Mouse (Mus musculus) forebrain, embryonic 10.5 days (tissue): ENCODE measurements around the gene Prkd3. TPM values are rescaled to one million over a fixed set of nuclear protein-coding genes. Genes with fewer than 3 reads are reported as not detected.

Experiments
- DNase-seq: peaks from one replicate; pipeline ENCODE4 v3.0.0-alpha.2; 2017; ENCODE audit warnings: low spot score; ENCODE audit errors: extremely low spot score
- H3K27ac ChIP-seq: fragments of 300-500 bp; sonication (generic); 2 replicates; pipeline ENCODE4 v1.5.1; 2016; ENCODE audit warnings: mild to moderate bottlenecking
- H3K27me3 ChIP-seq: fragments of 300-500 bp; sonication (generic); 2 replicates; pipeline ENCODE4 v1.6.1; 2016; ENCODE audit warnings: mild to moderate bottlenecking; ENCODE audit not compliant: poor library complexity, severe bottlenecking
- H3K36me3 ChIP-seq: fragments of 300-500 bp; sonication (generic); replicated peaks from 2 replicates; pipeline ENCODE4 v1.6.1; 2016; ENCODE audit warnings: mild to moderate bottlenecking, moderate library complexity
- H3K4me1 ChIP-seq: fragments of 300-500 bp; sonication (generic); 2 replicates; pipeline ENCODE4 v1.6.1; 2016
- H3K4me3 ChIP-seq: fragments of 300-500 bp; sonication (generic); 2 replicates; pipeline ENCODE4 v1.5.1; 2016; ENCODE audit warnings: mild to moderate bottlenecking, moderate library complexity
- H3K9me3 ChIP-seq: fragments of 300-500 bp; sonication (generic); 2 replicates; pipeline ENCODE4 v1.6.1; 2016; ENCODE audit warnings: mild to moderate bottlenecking, moderate library complexity
- WGBS: fragments of 180-500 bp; shearing (Covaris S2); methylation state at CpG from one replicate; pipeline ENCODE4 v1.1.7; 2016; 5-methylcytosine and 5-hydroxymethylcytosine counted together
- polyA plus RNA-seq: library from polyadenylated mRNA; unstranded; fragments of >200 nt; fragmentation: Nextera tagmentation; extraction: Ambion mirVana; gene quantifications from 2 replicates; pipeline ENCODE4 v1.2.1, GENCODE M21; 2016

Prkd3 gene
- polyA plus RNA-seq, 1 experiment from 2014 or later = 47.8 TPM

- Histone ChIP-seq H3K4me1 (no peaks in the 10 kb centered on the region), H3K27ac (no peak overlapping the region), H3K36me3 (peaks cover 95% of the 10 kb centered on the region), H3K27me3 (no peaks in the 10 kb centered on the region), H3K9me3 (no peaks in the 10 kb centered on the region), H3K4me3 (no peak overlapping the region)
- DNase-seq = no peak
- 95% methylated on average over 5 of the region's 5 CpGs for WGBS
These were observed 68.5 kb downstream of the Prkd3 start for GRCm38 (mm10) chr17:78952070-78952469.

GRCm38 (mm10) chr17:78951225-78951624 is 69.4 kb downstream of the Prkd3 start:
- no peak overlapping the region for H3K27ac ChIP-seq
- no peaks in the 10 kb centered on the region for H3K4me1 ChIP-seq
- H3K9me3 ChIP-seq = no peaks in the 10 kb centered on the region
- WGBS = 95% methylated on average over 5 of the region's 5 CpGs
- DNase-seq = no peak
- no peak overlapping the region for H3K4me3 ChIP-seq
- peaks cover 95% of the 10 kb centered on the region for H3K36me3 ChIP-seq
- no peaks in the 10 kb centered on the region for H3K27me3 ChIP-seq

- DNase-seq = no peak
- peaks cover 52% of the 10 kb centered on the region for H3K36me3 ChIP-seq
- no peaks in the 10 kb centered on the region for H3K27me3 ChIP-seq
- peaks cover 7% of the 10 kb centered on the region for H3K4me1 ChIP-seq
- H3K27ac ChIP-seq = no peak overlapping the region
- no peak overlapping the region for H3K4me3 ChIP-seq
- WGBS = 63% methylated on average over 11 of the region's 11 CpGs
- H3K9me3 ChIP-seq = no peaks in the 10 kb centered on the region
These were observed 78.0 kb downstream of the Prkd3 start for GRCm38 (mm10) chr17:78942579-78942978.

- H3K27me3 ChIP-seq = no peaks in the 10 kb centered on the region
- no peaks in the 10 kb centered on the region for H3K9me3 ChIP-seq
- H3K27ac ChIP-seq = no peak overlapping the region
- no peak overlapping the region for H3K4me3 ChIP-seq
- DNase-seq = no peak
- 92% methylated on average over 4 of the region's 4 CpGs for WGBS
- peaks cover 43% of the 10 kb centered on the region for H3K36me3 ChIP-seq
- H3K4me1 ChIP-seq = peaks cover 19% of the 10 kb centered on the region
These were observed 81.7 kb downstream of the Prkd3 start for GRCm38 (mm10) chr17:78938927-78939326.

GRCm38 (mm10) chr17:78937229-78937853 is 83.3 kb downstream of the Prkd3 start:
- Histone ChIP-seq H3K9me3 (no peaks in the 10 kb centered on the region), H3K27ac (peak overlapping the region; percentile 84), H3K36me3 (peaks cover 48% of the 10 kb centered on the region), H3K4me1 (peaks cover 20% of the 10 kb centered on the region), H3K4me3 (peak overlapping the region; percentile 90), H3K27me3 (no peaks in the 10 kb centered on the region)
- DNase-seq = no peak
- WGBS = 9% methylated on average over 26 of the region's 26 CpGs

- H3K9me3 ChIP-seq = no peaks in the 10 kb centered on the region
- WGBS = under 1% methylated on average over 45 of the region's 45 CpGs
- peaks cover 19% of the 10 kb centered on the region for H3K4me1 ChIP-seq
- no peaks in the 10 kb centered on the region for H3K27me3 ChIP-seq
- peaks cover 48% of the 10 kb centered on the region for H3K36me3 ChIP-seq
- peak within 1 kb of the TSS; percentile 84 for H3K27ac ChIP-seq
- peak within 1 kb of the TSS; percentile 90 for H3K4me3 ChIP-seq
- DNase-seq = peak; percentile 97
These were observed 84.0 kb downstream of the Prkd3 start, which contains the start of the genes Cebpz and Ndufaf7 for GRCm38 (mm10) chr17:78936466-78937228. Cebpz (minus strand) TSS chr17:78937066. Ndufaf7 (plus strand) TSS chr17:78937136.

- Histone ChIP-seq H3K9me3 (no peaks in the 10 kb centered on the region), H3K4me3 (peak overlapping the region; percentile 90), H3K36me3 (peaks cover 52% of the 10 kb centered on the region), H3K27me3 (no peaks in the 10 kb centered on the region), H3K4me1 (peaks cover 19% of the 10 kb centered on the region), H3K27ac (no peak overlapping the region)
- DNase-seq = no peak
- WGBS = 82% methylated on average over 2 of the region's 2 CpGs
These were observed 84.8 kb downstream of the Prkd3 start for GRCm38 (mm10) chr17:78935857-78936256.

- no peak for DNase-seq
- no peaks in the 10 kb centered on the region for H3K27me3 ChIP-seq
- no peaks in the 10 kb centered on the region for H3K9me3 ChIP-seq
- H3K4me3 ChIP-seq = peak overlapping the region; percentile 77
- H3K36me3 ChIP-seq = peaks cover 52% of the 10 kb centered on the region
- peaks cover 25% of the 10 kb centered on the region for H3K4me1 ChIP-seq
- WGBS = 41% methylated on average over 6 of the region's 6 CpGs
- H3K27ac ChIP-seq = no peak overlapping the region
These were observed 102.9 kb downstream of the Prkd3 start for GRCm38 (mm10) chr17:78917696-78918095.

GRCm38 (mm10) chr17:78916899-78917298 is 103.7 kb downstream of the Prkd3 start:
- no peak for DNase-seq
- Histone ChIP-seq H3K4me1 (peaks cover 28% of the 10 kb centered on the region), H3K36me3 (peaks cover 44% of the 10 kb centered on the region), H3K27ac (peak overlapping the region; percentile 91), H3K9me3 (no peaks in the 10 kb centered on the region), H3K27me3 (no peaks in the 10 kb centered on the region), H3K4me3 (peak overlapping the region; percentile 77)
- 5% methylated on average over 11 of the region's 11 CpGs for WGBS

GRCm38 (mm10) chr17:78916369-78916813 is 104.2 kb downstream of the Prkd3 start, which contains the start of gene Cebpzos:
Cebpzos (plus strand) TSS chr17:78916500.
- Histone ChIP-seq H3K4me3 (peak within 1 kb of the TSS; percentile 77), H3K36me3 (peaks cover 39% of the 10 kb centered on the region), H3K9me3 (no peaks in the 10 kb centered on the region), H3K27me3 (no peaks in the 10 kb centered on the region), H3K27ac (peak within 1 kb of the TSS; percentile 91), H3K4me1 (peaks cover 28% of the 10 kb centered on the region)
- DNase-seq = peak; percentile 87
- WGBS = under 1% methylated on average over 37 of the region's 37 CpGs

- DNase-seq = no peak
- 53% methylated on average over 6 of the region's 6 CpGs for WGBS
- no peaks in the 10 kb centered on the region for H3K27me3 ChIP-seq
- H3K27ac ChIP-seq = peak overlapping the region; percentile 91
- H3K9me3 ChIP-seq = no peaks in the 10 kb centered on the region
- peak overlapping the region; percentile 77 for H3K4me3 ChIP-seq
- H3K4me1 ChIP-seq = peaks cover 28% of the 10 kb centered on the region
- peaks cover 33% of the 10 kb centered on the region for H3K36me3 ChIP-seq
These were observed 104.8 kb downstream of the Prkd3 start for GRCm38 (mm10) chr17:78915772-78916171.

- H3K27ac ChIP-seq = no peak overlapping the region
- no peaks in the 10 kb centered on the region for H3K9me3 ChIP-seq
- no peaks in the 10 kb centered on the region for H3K27me3 ChIP-seq
- H3K4me3 ChIP-seq = no peak overlapping the region
- peaks cover 28% of the 10 kb centered on the region for H3K4me1 ChIP-seq
- no peak for DNase-seq
- WGBS = 76% methylated on average over 3 of the region's 3 CpGs
- H3K36me3 ChIP-seq = peaks cover 14% of the 10 kb centered on the region
These were observed 106.7 kb downstream of the Prkd3 start for GRCm38 (mm10) chr17:78913921-78914320.

GRCm38 (mm10) chr17:78912861-78913281 is 107.7 kb downstream of the Prkd3 start:
- Histone ChIP-seq H3K27ac (peak overlapping the region; percentile 62; the same call in 1 of the 2 replicates), H3K9me3 (no peaks in the 10 kb centered on the region), H3K4me1 (peaks cover 28% of the 10 kb centered on the region), H3K4me3 (peak overlapping the region; percentile 48), H3K36me3 (peaks cover 4% of the 10 kb centered on the region; the same call in 1 of the 2 replicates), H3K27me3 (no peaks in the 10 kb centered on the region)
- peak; percentile 26 for DNase-seq
- 38% methylated on average over 6 of the region's 6 CpGs for WGBS
